Mouse (Mus musculus): ENCODE results near the gene Hoxb5.

- TF ChIP-seq POLR2A (IDR thresholded peaks at IDR 0.05; ENCODE audit: insufficient read length, low read depth) (no peak), E2F4 (IDR thresholded peaks at IDR 0.05; ENCODE audit: insufficient read depth) (no peak), TCF12 (IDR thresholded peaks at IDR 0.05; ENCODE audit: insufficient read depth, poor library complexity, severe bottlenecking) (no peak), TCF3 (IDR thresholded peaks at IDR 0.05; ENCODE audit: insufficient read length, low read depth) (no peak)
Observed at GRCm38 (mm10) chr11:96284774-96285734, 18.1 kb upstream of the Hoxb5 start.

Measured in myocyte (in vitro differentiated cells).